Mouse (Mus musculus) hindbrain, postnatal 0 days (tissue): ENCODE data around the gene Snrnp35. TPM values are rescaled to one million over a fixed set of nuclear protein-coding genes. Genes with fewer than 3 reads are reported as not detected.
"Not testable (repeated sequence)": the region's sequence is repeated elsewhere in the genome, so short reads cannot be mapped to it uniquely, and the experiment has no call there.

Experiments
- ATAC-seq: fragments of 200-750 bp; cut with Nextera tagmentation; 2 replicates; pipeline ENCODE4 v1.8.0; 2017; ENCODE audit warnings: mild to moderate bottlenecking, moderate TSS enrichment, moderate library complexity
- DNase-seq: peaks from one replicate; pipeline ENCODE4 v3.0.0-alpha.2; 2015; ENCODE audit warnings: low spot score
- H3K27ac ChIP-seq: fragments of 300-500 bp; sonication (generic); 2 replicates; pipeline ENCODE4 v1.5.1; 2014; ENCODE audit warnings: mild to moderate bottlenecking
- H3K27me3 ChIP-seq: fragments of 300-500 bp; sonication (generic); 2 replicates; pipeline ENCODE4 v1.6.1; 2014; ENCODE audit warnings: low read length, mixed read lengths; ENCODE audit not compliant: insufficient read depth
- H3K36me3 ChIP-seq: fragments of 300-500 bp; sonication (generic); 2 replicates; pipeline ENCODE4 v1.6.1; 2014; ENCODE audit warnings: low read length, mixed read lengths; ENCODE audit not compliant: insufficient read depth
- H3K4me1 ChIP-seq: fragments of 300-500 bp; sonication (generic); 2 replicates; pipeline ENCODE4 v1.6.1; 2014; ENCODE audit warnings: antibody characterized with exemption, low read length, mixed read lengths; ENCODE audit not compliant: insufficient read depth
- H3K4me2 ChIP-seq: fragments of 300-500 bp; sonication (generic); 2 replicates; pipeline ENCODE4 v1.6.1; 2014; ENCODE audit warnings: low read depth, mild to moderate bottlenecking, low read length, moderate library complexity, mixed read lengths
- H3K4me3 ChIP-seq: fragments of 300-500 bp; sonication (generic); 2 replicates; pipeline ENCODE4 v1.5.1; 2014; ENCODE audit warnings: low read length
- H3K9ac ChIP-seq: fragments of 300-500 bp; sonication (generic); replicated peaks from 2 replicates; pipeline ENCODE4 v1.6.1; 2014; ENCODE audit warnings: mild to moderate bottlenecking, low read length, moderate library complexity, mixed read lengths
- H3K9me3 ChIP-seq: fragments of 300-500 bp; sonication (generic); 2 replicates; pipeline ENCODE4 v1.6.1; 2016; ENCODE audit warnings: low read length, mixed read lengths
- CTCF ChIP-seq: IDR thresholded peaks from 2 replicates; pipeline ENCODE4 v1.5.1; 2016; ENCODE audit warnings: antibody characterized with exemption, control low read depth, low read depth
- WGBS: fragments of 180-500 bp; shearing (Covaris S2); extraction: QIAGEN DNeasy Blood & Tissue Kit; methylation state at CpG from one replicate; pipeline ENCODE4 v1.1.7; 2014; 5-methylcytosine and 5-hydroxymethylcytosine counted together
- polyA plus RNA-seq: library from polyadenylated mRNA; unstranded; fragments of >200 nt; fragmentation: Nextera tagmentation; extraction: Ambion mirVana; gene quantifications from 2 replicates; pipeline ENCODE4 v1.2.1, GENCODE M21; 2015
- total RNA-seq: library from RNA; depleted of rRNA; stranded (reverse); fragments of >200 nt; gene quantifications from 2 replicates; pipeline ENCODE4 v1.2.3, GENCODE M21; 2014

The Snrnp35 gene
- total and polyA plus RNA-seq, 2 experiments from 2014 or later: 4.0 to 13.9 TPM

DNA sequence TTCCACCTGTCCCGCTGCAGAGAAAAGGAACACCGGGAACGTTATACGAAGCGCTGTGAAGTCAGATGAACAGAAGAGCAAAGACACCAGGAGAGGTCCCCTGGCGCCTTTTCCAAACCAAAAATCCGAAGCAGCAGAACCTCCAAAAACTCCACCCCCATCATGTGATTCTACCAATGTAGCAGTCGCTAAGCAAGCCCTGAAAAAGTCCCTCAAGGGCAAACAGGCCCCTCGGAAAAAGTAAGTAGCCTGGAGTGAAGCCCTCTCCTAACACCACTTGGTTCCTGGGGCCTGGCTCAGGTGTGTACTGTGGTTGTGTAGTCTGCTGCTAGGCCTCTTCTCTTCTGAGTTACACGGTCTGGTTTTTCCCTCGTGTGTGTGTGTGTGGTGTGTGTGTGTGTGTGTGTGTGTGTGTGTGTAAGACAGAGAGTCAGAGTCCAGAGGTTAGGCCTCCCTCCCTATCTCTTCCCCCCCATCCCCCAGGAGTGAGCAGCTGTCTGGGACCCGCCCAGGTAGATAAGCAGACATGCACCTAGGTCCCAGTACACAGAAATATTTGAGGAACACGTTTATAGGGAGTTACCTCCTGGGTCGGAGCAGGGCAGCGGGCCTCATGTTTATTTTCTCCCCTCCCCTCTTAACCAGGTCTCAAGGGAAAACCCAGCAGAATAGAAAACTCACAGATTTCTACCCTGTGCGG is 32.1 kb upstream of the Snrnp35 start:
- H3K27me3 ChIP-seq: no peaks in the 10 kb centered on the region
- no peak overlapping the region for H3K4me3 ChIP-seq
- ATAC-seq (no peak), DNase-seq (no peak)
- H3K36me3 ChIP-seq: peaks cover 61% of the 10 kb centered on the region
- no peak overlapping the region for H3K4me2 ChIP-seq
- no peak overlapping the region for H3K27ac ChIP-seq
- no peaks in the 10 kb centered on the region for H3K9me3 ChIP-seq
- H3K4me1 ChIP-seq: peaks cover 3% of the 10 kb centered on the region; the same call in 1 of the 2 replicates
- no peak for TF ChIP-seq CTCF
- WGBS: 83% methylated on average over 16 of the region's 16 CpGs
- no peak overlapping the region for H3K9ac ChIP-seq

GRCm38 (mm10) chr5:124452494-124453228 is 30.3 kb upstream of the Snrnp35 start:
- Histone ChIP-seq H3K4me3 (no peak overlapping the region), H3K9ac (no peak overlapping the region), H3K9me3 (no peaks in the 10 kb centered on the region), H3K4me1 (no peaks in the 10 kb centered on the region), H3K36me3 (peaks cover 67% of the 10 kb centered on the region), H3K27ac (peak overlapping the region; percentile 75), H3K4me2 (peak overlapping the region; percentile 6; the same call in 1 of the 2 replicates), H3K27me3 (no peaks in the 10 kb centered on the region)
- ATAC-seq (0 out of 2 replicates have a peak, but pooled peaks have one; percentile 10), DNase-seq (no peak)
- no peak for TF ChIP-seq CTCF
- 69% methylated on average over 15 of the region's 15 CpGs for WGBS

GRCm38 (mm10) chr5:124453339-124454081 is 29.4 kb upstream of the Snrnp35 start:
- peaks cover 67% of the 10 kb centered on the region for H3K36me3 ChIP-seq
- ATAC-seq (peak; percentile 68), DNase-seq (peak; percentile 59)
- no peaks in the 10 kb centered on the region for H3K9me3 ChIP-seq
- H3K4me1 ChIP-seq: no peaks in the 10 kb centered on the region
- no peak for TF ChIP-seq CTCF
- peak overlapping the region; percentile 6; the same call in 1 of the 2 replicates for H3K4me2 ChIP-seq
- 56% methylated on average over 13 of the region's 13 CpGs for WGBS
- H3K27ac ChIP-seq: peak overlapping the region; percentile 75
- no peak overlapping the region for H3K4me3 ChIP-seq
- H3K9ac ChIP-seq: no peak overlapping the region; the same call in 1 of the 2 replicates
- no peaks in the 10 kb centered on the region for H3K27me3 ChIP-seq

DNA sequence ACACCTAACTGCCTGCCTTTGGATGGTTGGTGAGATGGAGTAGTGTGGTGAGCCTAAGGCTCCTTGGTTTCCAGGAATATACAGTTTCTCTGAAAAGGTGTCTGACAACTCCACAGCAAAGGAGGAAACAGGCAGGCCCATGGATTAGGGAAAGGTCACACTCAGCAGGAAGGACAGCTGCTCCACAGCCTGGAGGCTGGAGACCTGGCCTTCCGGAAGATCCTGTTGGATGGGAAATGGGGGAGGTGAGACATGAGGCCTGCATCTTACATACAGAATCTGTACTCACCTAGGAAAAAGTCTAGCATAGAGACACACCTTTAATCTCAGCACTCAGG is 28.9 kb upstream of the Snrnp35 start:
- no peaks in the 10 kb centered on the region for H3K4me1 ChIP-seq
- no peaks in the 10 kb centered on the region for H3K27me3 ChIP-seq
- no peak overlapping the region for H3K4me2 ChIP-seq
- TF ChIP-seq CTCF: no peak
- H3K9me3 ChIP-seq: no peaks in the 10 kb centered on the region
- no peak overlapping the region for H3K4me3 ChIP-seq
- peaks cover 68% of the 10 kb centered on the region for H3K36me3 ChIP-seq
- H3K27ac ChIP-seq: peak overlapping the region; percentile 75
- no peak overlapping the region; the same call in 1 of the 2 replicates for H3K9ac ChIP-seq
- WGBS: 73% methylated on average over 1 of the region's 1 CpGs
- DNase-seq (no peak), ATAC-seq (0 out of 2 replicates have a peak, but pooled peaks have one; percentile 10)

GRCm38 (mm10) chr5:124456762-124457161 is 26.2 kb upstream of the Snrnp35 start:
- no peak for TF ChIP-seq CTCF
- WGBS: 92% methylated on average over 6 of the region's 6 CpGs
- no peaks in the 10 kb centered on the region for H3K27me3 ChIP-seq
- ATAC-seq (no peak), DNase-seq (no peak)
- no peak overlapping the region for H3K4me2 ChIP-seq
- no peaks in the 10 kb centered on the region for H3K9me3 ChIP-seq
- no peak overlapping the region for H3K9ac ChIP-seq
- H3K36me3 ChIP-seq: peaks cover 55% of the 10 kb centered on the region
- H3K4me1 ChIP-seq: no peaks in the 10 kb centered on the region
- H3K4me3 ChIP-seq: no peak overlapping the region
- H3K27ac ChIP-seq: no peak overlapping the region

- H3K4me1 ChIP-seq, ATAC-seq, H3K4me3 ChIP-seq, H3K4me2 ChIP-seq, DNase-seq, H3K27ac ChIP-seq, H3K27me3 ChIP-seq, H3K9ac ChIP-seq, H3K9me3 ChIP-seq: not testable (repeated sequence)
- peaks cover 50% of the 10 kb centered on the region for H3K36me3 ChIP-seq
- 93% methylated on average over 14 of the region's 14 CpGs for WGBS
Measured at GRCm38 (mm10) chr5:124460922-124461321, 22.0 kb upstream of the Snrnp35 start.
